Mouse (Mus musculus) midbrain, embryonic 15.5 days (tissue): ENCODE results near the gene Fam126a. TPM values are rescaled to one million over a fixed set of nuclear protein-coding genes. Genes with fewer than 3 reads are reported as not detected.

Experiments
- ATAC-seq: fragments of 200-750 bp; cut with Nextera tagmentation; replicated peaks from 2 replicates; pipeline ENCODE4 v1.8.0; 2017; ENCODE audit warnings: moderate TSS enrichment
- H3K27ac ChIP-seq: fragments of 300-500 bp; sonication (generic); 2 replicates; pipeline ENCODE4 v1.5.1; 2015; ENCODE audit warnings: mild to moderate bottlenecking, inconsistent platforms
- H3K27me3 ChIP-seq: fragments of 300-500 bp; sonication (generic); replicated peaks from 2 replicates; pipeline ENCODE4 v1.6.1; 2015; ENCODE audit warnings: inconsistent platforms
- H3K36me3 ChIP-seq: fragments of 300-500 bp; sonication (generic); replicated peaks from 2 replicates; pipeline ENCODE4 v1.6.1; 2015; ENCODE audit warnings: inconsistent platforms
- H3K4me1 ChIP-seq: fragments of 300-500 bp; sonication (generic); 2 replicates; pipeline ENCODE4 v1.6.1; 2015; ENCODE audit warnings: inconsistent platforms
- H3K4me2 ChIP-seq: fragments of 300-500 bp; sonication (generic); 2 replicates; pipeline ENCODE4 v1.6.1; 2015; ENCODE audit warnings: inconsistent platforms, mild to moderate bottlenecking, moderate library complexity
- H3K4me3 ChIP-seq: fragments of 300-500 bp; sonication (generic); 2 replicates; pipeline ENCODE4 v1.5.1; 2015; ENCODE audit warnings: mild to moderate bottlenecking, inconsistent platforms
- H3K9ac ChIP-seq: fragments of 300-500 bp; sonication (generic); 2 replicates; pipeline ENCODE4 v1.6.1; 2015; ENCODE audit warnings: mild to moderate bottlenecking, inconsistent platforms
- H3K9me3 ChIP-seq: fragments of 300-500 bp; sonication (generic); 2 replicates; pipeline ENCODE4 v1.6.1; 2016; ENCODE audit warnings: inconsistent platforms
- WGBS: fragments of 180-500 bp; shearing (Covaris S2); methylation state at CpG from one replicate; pipeline ENCODE4 v1.1.7; 2015; ENCODE audit warnings: mixed read lengths; 5-methylcytosine and 5-hydroxymethylcytosine counted together
- polyA plus RNA-seq: library from polyadenylated mRNA; unstranded; fragments of >200 nt; fragmentation: Nextera tagmentation; extraction: Ambion mirVana; gene quantifications from 2 replicates; pipeline ENCODE4 v1.2.1, GENCODE M21; 2015

Gene Fam126a
- polyA plus RNA-seq, 1 experiment from 2014 or later, result 33.0 TPM

- 85% methylated on average over 6 of the region's 6 CpGs for WGBS
- Histone ChIP-seq H3K36me3 (no peaks in the 10 kb centered on the region), H3K4me1 (no peaks in the 10 kb centered on the region), H3K4me2 (no peak overlapping the region), H3K9me3 (no peaks in the 10 kb centered on the region), H3K9ac (no peak overlapping the region), H3K27ac (no peak overlapping the region), H3K4me3 (no peak overlapping the region), H3K27me3 (no peaks in the 10 kb centered on the region)
- ATAC-seq, result no peak
These were observed 6.2 kb upstream of the Fam126a start for GRCm38 (mm10) chr5:24036731-24037130.

- Histone ChIP-seq H3K9ac (no peak overlapping the region), H3K27me3 (no peaks in the 10 kb centered on the region), H3K4me1 (no peaks in the 10 kb centered on the region), H3K27ac (no peak overlapping the region), H3K4me2 (no peak overlapping the region), H3K4me3 (no peak overlapping the region), H3K9me3 (no peaks in the 10 kb centered on the region), H3K36me3 (no peaks in the 10 kb centered on the region)
- no peak for ATAC-seq
- 67% methylated on average over 3 of the region's 3 CpGs for WGBS
These were observed 4.5 kb upstream of the Fam126a start for GRCm38 (mm10) chr5:24034970-24035369.

- H3K27ac ChIP-seq, result no peak overlapping the region
- peaks cover 3% of the 10 kb centered on the region; the same call in 1 of the 2 replicates for H3K4me1 ChIP-seq
- 78% methylated on average over 1 of the region's 1 CpGs for WGBS
- no peaks in the 10 kb centered on the region for H3K9me3 ChIP-seq
- ATAC-seq, result no peak
- H3K9ac ChIP-seq, result no peak overlapping the region
- H3K36me3 ChIP-seq, result no peaks in the 10 kb centered on the region
- no peaks in the 10 kb centered on the region for H3K27me3 ChIP-seq
- no peak overlapping the region for H3K4me3 ChIP-seq
- H3K4me2 ChIP-seq, result no peak overlapping the region
These were observed 3.6 kb upstream of the Fam126a start for GRCm38 (mm10) chr5:24034091-24034490.

GRCm38 (mm10) chr5:24029946-24030578, 428 bp downstream of the Fam126a start:
- Histone ChIP-seq H3K4me3 (peak overlapping the region; percentile 90), H3K27ac (peak overlapping the region; percentile 79), H3K36me3 (no peaks in the 10 kb centered on the region), H3K9me3 (no peaks in the 10 kb centered on the region), H3K4me1 (peaks cover 13% of the 10 kb centered on the region), H3K27me3 (no peaks in the 10 kb centered on the region), H3K9ac (peak overlapping the region; percentile 71), H3K4me2 (peak overlapping the region; percentile 79)
- peak; percentile 83 for ATAC-seq
- under 1% methylated on average over 73 of the region's 73 CpGs for WGBS

- Histone ChIP-seq H3K27ac (peak overlapping the region; percentile 79), H3K9ac (peak overlapping the region; percentile 71), H3K36me3 (no peaks in the 10 kb centered on the region), H3K4me1 (peaks cover 13% of the 10 kb centered on the region), H3K9me3 (no peaks in the 10 kb centered on the region), H3K4me3 (peak overlapping the region; percentile 90), H3K4me2 (peak overlapping the region; percentile 79), H3K27me3 (no peaks in the 10 kb centered on the region)
- peak; percentile 69 for ATAC-seq
- 4% methylated on average over 11 of the region's 11 CpGs for WGBS
These were observed 1.1 kb downstream of the Fam126a start for GRCm38 (mm10) chr5:24029331-24029771.

GRCm38 (mm10) chr5:24024957-24025356, 5.5 kb downstream of the Fam126a start:
- no peak overlapping the region for H3K4me2 ChIP-seq
- H3K9me3 ChIP-seq, result no peaks in the 10 kb centered on the region
- no peak overlapping the region for H3K4me3 ChIP-seq
- H3K4me1 ChIP-seq, result peaks cover 24% of the 10 kb centered on the region
- no peaks in the 10 kb centered on the region for H3K36me3 ChIP-seq
- no peaks in the 10 kb centered on the region for H3K27me3 ChIP-seq
- no peak overlapping the region for H3K9ac ChIP-seq
- 86% methylated on average over 3 of the region's 3 CpGs for WGBS
- no peak for ATAC-seq
- no peak overlapping the region for H3K27ac ChIP-seq

- WGBS, result 98% methylated on average over 2 of the region's 2 CpGs
- Histone ChIP-seq H3K27me3 (no peaks in the 10 kb centered on the region), H3K27ac (no peak overlapping the region), H3K36me3 (no peaks in the 10 kb centered on the region), H3K4me1 (peaks cover 30% of the 10 kb centered on the region), H3K4me2 (no peak overlapping the region), H3K4me3 (no peak overlapping the region), H3K9me3 (no peaks in the 10 kb centered on the region), H3K9ac (no peak overlapping the region)
- ATAC-seq, result no peak
These were observed 7.3 kb downstream of the Fam126a start for GRCm38 (mm10) chr5:24023226-24023625.

GRCm38 (mm10) chr5:24021683-24022082, 8.8 kb downstream of the Fam126a start:
- Histone ChIP-seq H3K4me3 (no peak overlapping the region), H3K27me3 (no peaks in the 10 kb centered on the region), H3K4me2 (no peak overlapping the region), H3K4me1 (peaks cover 28% of the 10 kb centered on the region), H3K9ac (no peak overlapping the region), H3K27ac (no peak overlapping the region), H3K9me3 (no peaks in the 10 kb centered on the region), H3K36me3 (no peaks in the 10 kb centered on the region)
- no peak for ATAC-seq
- WGBS, result 67% methylated on average over 5 of the region's 5 CpGs

- no peaks in the 10 kb centered on the region for H3K9me3 ChIP-seq
- peak; percentile 5; the same call in 1 of the 2 replicates for ATAC-seq
- H3K9ac ChIP-seq, result no peak overlapping the region
- H3K4me3 ChIP-seq, result no peak overlapping the region
- no peak overlapping the region for H3K4me2 ChIP-seq
- peak overlapping the region; percentile 80 for H3K27ac ChIP-seq
- 54% methylated on average over 4 of the region's 4 CpGs for WGBS
- H3K27me3 ChIP-seq, result no peaks in the 10 kb centered on the region
- H3K36me3 ChIP-seq, result no peaks in the 10 kb centered on the region
- peaks cover 28% of the 10 kb centered on the region for H3K4me1 ChIP-seq
These were observed 10.1 kb downstream of the Fam126a start for GRCm38 (mm10) chr5:24020380-24020779.

- H3K36me3 ChIP-seq, result no peaks in the 10 kb centered on the region
- peak; percentile 91 for ATAC-seq
- no peak overlapping the region for H3K4me3 ChIP-seq
- H3K9me3 ChIP-seq, result no peaks in the 10 kb centered on the region
- peak overlapping the region; percentile 8; the same call in 1 of the 2 replicates for H3K4me2 ChIP-seq
- H3K4me1 ChIP-seq, result peaks cover 28% of the 10 kb centered on the region
- peak overlapping the region; percentile 80 for H3K27ac ChIP-seq
- H3K9ac ChIP-seq, result no peak overlapping the region; the same call in 1 of the 2 replicates
- H3K27me3 ChIP-seq, result no peaks in the 10 kb centered on the region
- 24% methylated on average over 7 of the region's 7 CpGs for WGBS
These were observed 10.9 kb downstream of the Fam126a start for GRCm38 (mm10) chr5:24019341-24020185.

GRCm38 (mm10) chr5:24018621-24019261, 11.7 kb downstream of the Fam126a start:
- no peak overlapping the region for H3K9ac ChIP-seq
- H3K9me3 ChIP-seq, result no peaks in the 10 kb centered on the region
- no peaks in the 10 kb centered on the region for H3K27me3 ChIP-seq
- peaks cover 29% of the 10 kb centered on the region for H3K4me1 ChIP-seq
- ATAC-seq, result peak; percentile 67; the same call in 1 of the 2 replicates
- H3K27ac ChIP-seq, result peak overlapping the region; percentile 79
- no peak overlapping the region for H3K4me3 ChIP-seq
- WGBS, result 33% methylated on average over 7 of the region's 7 CpGs
- H3K4me2 ChIP-seq, result no peak overlapping the region
- no peaks in the 10 kb centered on the region for H3K36me3 ChIP-seq

- no peak for ATAC-seq
These were observed 13.6 kb downstream of the Fam126a start for GRCm38 (mm10) chr5:24016912-24017311.

More at GRCm38 (mm10) chr5:24016912-24017311, 13.6 kb downstream of the Fam126a start:
- Histone ChIP-seq H3K27ac (no peak overlapping the region), H3K4me2 (no peak overlapping the region), H3K4me3 (no peak overlapping the region), H3K4me1 (peaks cover 35% of the 10 kb centered on the region), H3K9me3 (no peaks in the 10 kb centered on the region), H3K9ac (no peak overlapping the region), H3K36me3 (no peaks in the 10 kb centered on the region), H3K27me3 (no peaks in the 10 kb centered on the region)
- WGBS, result 95% methylated on average over 1 of the region's 1 CpGs
